Mouse (Mus musculus): ENCODE data around the gene Tcf7l1.

GRCm38 (mm10) chr6:72636940-72637339 is 152.1 kb downstream of the Tcf7l1 start:
- TF ChIP-seq EP300 (IDR thresholded peaks at IDR 0.05; ENCODE audit: low read depth) (no peak), CTCF (IDR thresholded peaks at IDR 0.05; ENCODE audit: low read depth) (peak; percentile 50)
